Mouse (Mus musculus): ENCODE results near the gene Homez. TPM values are rescaled to one million over a fixed set of nuclear protein-coding genes. Genes with fewer than 3 reads are reported as not detected.

The Homez gene
- total RNA-seq, 4 experiments from 2014 or later: 22.5 to 34.9 (median 24.2) TPM

DNA sequence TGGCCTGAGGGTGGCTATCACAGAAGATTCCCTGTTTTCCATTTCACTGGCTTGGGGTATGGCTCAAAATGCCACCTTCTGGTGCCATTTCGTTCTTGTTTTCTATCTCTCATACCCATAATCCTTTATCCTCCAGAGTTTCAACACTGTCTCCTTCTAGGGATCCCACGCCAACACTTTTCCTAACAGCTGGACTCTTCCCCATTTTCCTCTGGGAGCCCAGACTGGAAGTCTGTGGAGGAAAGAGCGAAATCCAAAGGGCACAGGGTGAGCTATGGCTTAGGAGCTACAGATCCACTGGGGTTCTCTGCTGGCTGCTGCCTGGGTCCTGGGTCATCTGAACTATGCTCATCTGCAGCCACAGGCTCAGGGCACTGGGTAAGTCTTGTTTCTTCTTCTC is 3.4 kb upstream of the Homez start:
- no peak for DNase-seq (ENCODE audit: low spot score in 2 of 2)

- DNase-seq (ENCODE audit: low spot score in 2 of 2): no peak
Observed at GRCm38 (mm10) chr14:54868026-54868425, 2.7 kb downstream of the Homez start.

DNA sequence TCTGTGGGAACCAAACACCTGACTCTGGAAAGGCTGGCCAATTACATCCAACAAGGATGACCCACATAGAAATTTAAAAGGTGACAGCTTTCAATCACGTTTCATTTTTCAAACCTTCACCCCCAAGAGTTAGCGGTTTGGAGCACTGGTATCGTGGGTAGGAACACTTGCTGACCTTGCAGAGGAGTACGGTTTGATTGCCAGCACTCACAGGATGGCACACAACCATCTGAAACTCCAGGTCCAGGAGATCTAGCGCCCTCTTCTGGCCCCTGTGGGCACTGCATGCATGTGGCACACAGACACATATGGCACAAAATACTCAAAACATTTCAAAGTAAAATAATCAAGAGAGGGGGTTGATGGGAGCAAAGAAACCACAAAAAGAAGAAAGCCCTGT is 3.8 kb downstream of the Homez start:
- DNase-seq (ENCODE audit: low spot score in 2 of 2): no peak

DNA sequence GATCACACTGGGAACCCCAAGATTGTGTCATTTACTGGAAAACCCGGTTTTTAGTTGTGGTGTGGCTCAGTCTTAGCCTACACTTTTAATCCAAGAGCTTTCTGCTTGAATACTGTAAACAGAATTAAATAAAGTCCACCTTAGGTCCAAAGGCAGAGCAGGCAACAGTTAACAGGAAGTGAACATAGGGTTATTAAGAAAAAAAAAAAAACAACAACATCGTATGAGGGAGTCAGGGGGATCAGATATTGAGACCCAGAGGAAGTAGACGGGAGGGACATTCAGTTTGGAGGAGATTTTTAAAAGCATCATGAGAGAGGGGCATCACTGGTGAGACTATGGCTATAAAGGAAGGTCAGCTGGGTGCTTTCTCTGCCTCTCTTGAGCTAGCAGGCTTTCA is 4.5 kb downstream of the Homez start:
- no peak for DNase-seq (ENCODE audit: low spot score in 2 of 2)

- DNase-seq (ENCODE audit: low spot score in 2 of 2): no peak
Observed at GRCm38 (mm10) chr14:54865626-54866025, 5.1 kb downstream of the Homez start.

DNA sequence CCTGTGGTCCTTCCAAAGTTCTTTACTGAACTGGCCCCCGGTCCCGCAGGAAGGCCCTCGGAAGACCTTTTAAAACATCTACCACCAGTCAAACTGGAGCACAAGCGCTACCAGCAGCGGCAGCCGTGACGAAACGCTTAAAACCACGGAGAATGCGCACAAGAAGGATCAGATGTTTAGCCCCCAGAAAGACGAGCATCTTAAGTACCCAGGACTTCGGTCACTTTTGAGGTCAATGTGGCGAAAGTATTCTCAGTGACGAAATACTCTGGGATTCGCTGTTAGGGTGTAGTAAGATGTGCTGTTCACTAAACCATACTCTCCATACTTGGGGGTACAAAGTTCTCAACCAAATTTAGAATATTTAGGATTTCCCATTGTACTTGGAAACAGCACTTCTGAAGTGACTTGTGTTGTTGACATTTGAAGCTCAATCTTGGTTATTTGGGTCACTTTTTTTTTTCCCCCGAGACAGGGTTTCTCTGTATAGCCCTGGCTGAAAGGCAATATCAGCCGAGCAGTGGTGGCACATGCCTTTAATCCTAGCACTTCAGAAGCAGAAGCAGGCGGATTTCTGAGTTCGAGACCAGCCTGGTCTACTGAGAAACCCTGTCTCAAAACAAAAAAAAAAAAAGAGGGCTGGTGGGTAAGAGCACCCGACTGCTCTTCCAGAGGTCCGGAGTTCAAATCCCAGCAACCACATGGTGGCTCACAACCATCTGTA is 6.3 kb downstream of the Homez start:
- no peak for DNase-seq (ENCODE audit: low spot score in 2 of 2)

DNA sequence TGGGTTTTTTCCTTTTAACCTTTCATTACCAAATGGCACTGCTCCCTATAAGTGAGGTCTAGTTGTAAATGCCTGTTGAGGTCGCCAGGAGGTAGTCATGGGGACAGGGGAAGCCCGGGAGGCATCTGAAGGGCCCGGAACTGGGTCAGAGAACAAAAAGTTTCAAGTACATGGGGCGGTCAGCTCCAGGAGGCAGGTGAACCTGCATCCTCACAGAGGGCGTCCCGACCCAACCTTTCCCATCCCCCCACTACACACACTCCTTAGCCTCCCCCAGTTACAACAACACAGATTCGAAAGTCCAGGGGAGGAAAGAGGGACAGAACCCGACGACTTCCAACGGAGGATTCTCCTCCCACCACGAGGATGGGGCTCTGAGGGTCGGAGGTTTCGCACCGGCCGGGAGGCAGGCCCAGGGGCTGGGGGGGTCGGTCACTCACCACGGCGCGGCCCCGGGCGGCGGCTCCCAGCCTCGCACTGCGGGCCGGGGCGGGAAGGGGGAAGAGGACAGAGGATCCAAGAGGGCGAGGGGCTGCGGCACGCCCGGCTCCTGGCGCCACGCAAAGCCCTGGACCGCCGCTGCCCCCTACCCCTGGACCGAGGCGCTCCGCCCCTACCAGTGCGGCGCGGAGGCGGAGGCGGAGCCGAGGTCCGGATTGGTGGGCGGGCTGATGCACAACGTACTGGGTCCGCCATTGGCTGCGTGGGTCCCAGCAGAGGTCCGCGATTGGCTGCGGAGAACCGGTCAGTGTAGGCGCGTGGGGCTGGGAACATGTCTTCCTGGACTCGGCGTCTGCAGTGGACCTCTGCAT is 7.1 kb downstream of the Homez start:
- DNase-seq (ENCODE audit: low spot score in 2 of 2): peak; percentile 80 to 91

DNA sequence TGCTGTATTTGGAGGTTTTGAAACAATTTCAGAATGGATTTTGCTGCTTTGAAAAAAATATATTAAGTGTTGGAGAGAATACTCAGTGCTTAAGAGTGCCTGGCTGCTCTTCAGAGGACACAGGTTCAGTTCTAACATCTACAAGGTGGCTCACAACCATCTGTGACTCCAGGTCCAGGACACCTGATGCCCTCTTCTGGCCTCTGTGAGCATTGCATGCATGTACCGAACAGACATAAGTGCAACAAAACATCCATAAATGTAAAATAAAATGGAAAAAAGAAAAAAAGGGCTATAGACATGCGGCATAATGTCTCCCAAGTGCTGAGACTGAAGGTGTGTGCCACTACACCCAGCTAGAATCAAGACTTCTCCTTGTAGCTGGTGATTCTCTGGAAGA is 10.2 kb downstream of the Homez start:
- DNase-seq (ENCODE audit: low spot score in 2 of 2): no peak

GRCm38 (mm10) chr14:54857891-54858290 is 12.9 kb downstream of the Homez start:
- DNase-seq (ENCODE audit: low spot score in 2 of 2): no peak

DNA sequence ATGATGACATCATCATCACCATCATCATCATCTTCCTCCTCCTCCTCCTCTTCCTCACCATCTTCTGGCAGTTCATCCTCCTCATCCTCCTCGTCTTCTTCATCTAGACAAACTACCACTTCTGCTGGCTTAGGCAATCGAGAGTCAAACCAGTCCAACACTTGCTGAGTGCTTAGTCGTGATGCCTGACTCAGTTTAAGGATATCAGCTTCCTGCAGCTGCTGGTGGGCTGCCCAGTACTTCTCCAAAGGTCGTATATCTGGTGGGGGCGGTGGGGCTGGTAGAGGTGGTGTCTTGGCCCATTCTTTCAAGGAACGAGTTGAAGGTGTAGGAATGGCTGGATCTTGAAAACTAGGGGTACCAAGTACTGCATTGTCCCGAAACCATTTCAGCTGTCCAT is 14.1 kb downstream of the Homez start:
- no peak for DNase-seq (ENCODE audit: low spot score in 2 of 2)

- DNase-seq (ENCODE audit: low spot score in 2 of 2): no peak
Observed at GRCm38 (mm10) chr14:54855726-54856125, 15.0 kb downstream of the Homez start.

DNA sequence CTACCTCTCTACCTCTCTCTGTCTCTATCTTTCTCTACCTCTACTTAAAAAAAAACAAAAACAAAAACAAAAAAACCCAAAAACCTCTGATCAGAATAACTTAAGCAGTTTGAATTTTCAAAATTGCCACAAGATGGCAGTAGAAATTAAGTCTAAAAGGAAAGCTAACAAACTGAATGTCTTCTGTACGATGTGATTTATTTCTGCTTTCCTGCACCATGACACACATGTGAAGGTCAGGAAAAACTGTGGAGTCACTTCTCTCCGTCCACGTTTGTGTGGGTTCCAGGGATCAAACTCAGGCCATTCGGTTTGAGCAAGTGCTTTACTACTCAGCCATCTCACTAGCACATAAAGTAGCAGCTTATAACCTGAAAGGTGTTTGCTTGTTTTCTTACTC is 27.3 kb downstream of the Homez start:
- peak in 1 of 2 experiments; percentile 8 for DNase-seq (ENCODE audit: low spot score in 2 of 2)

DNA sequence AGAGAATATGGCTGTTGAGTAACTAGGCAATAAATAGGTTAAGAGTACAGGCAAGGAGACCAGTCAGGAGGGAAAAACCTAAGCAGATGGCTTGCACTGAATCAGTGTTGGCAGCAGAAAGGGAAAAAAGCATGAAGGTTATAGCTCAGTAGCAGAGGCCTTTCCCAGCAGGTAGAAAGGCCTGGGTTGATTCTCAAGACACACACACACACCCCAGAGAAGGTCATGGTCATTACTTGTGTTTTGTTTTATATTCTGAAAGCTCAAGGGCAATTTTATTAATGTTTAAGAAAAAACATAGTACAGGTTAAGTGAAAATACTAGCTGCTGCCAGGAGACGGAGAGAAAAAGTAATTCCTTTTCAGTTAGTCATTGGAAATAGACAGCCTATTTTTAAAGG is 47.0 kb downstream of the Homez start:
- no peak for DNase-seq (ENCODE audit: low spot score in 2 of 2)

DNA sequence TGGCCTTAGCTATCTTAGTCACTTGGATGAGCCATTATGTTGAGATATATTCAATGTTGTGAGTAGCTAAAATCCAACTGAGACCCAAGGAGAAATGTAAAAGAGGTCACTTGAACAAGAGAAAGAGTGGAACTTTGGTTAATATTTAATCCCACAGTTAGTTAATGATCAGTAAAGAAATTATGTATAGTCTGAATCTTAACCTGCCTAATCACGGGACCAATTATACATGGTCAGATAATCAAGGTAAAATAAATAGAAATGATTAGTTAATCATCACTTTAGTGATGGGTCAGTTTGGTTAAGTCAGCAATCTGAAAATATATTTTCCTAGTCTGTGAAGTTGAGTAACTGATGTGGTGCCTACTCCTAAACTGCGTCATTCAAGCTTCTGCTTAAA is 48.5 kb downstream of the Homez start:
- DNase-seq (ENCODE audit: low spot score in 2 of 2): no peak

- DNase-seq (ENCODE audit: low spot score in 2 of 2): no peak
Observed at GRCm38 (mm10) chr14:54817791-54818190, 53.0 kb downstream of the Homez start.

- DNase-seq (ENCODE audit: low spot score in 2 of 2): no peak
Observed at GRCm38 (mm10) chr14:54815737-54816136, 55.0 kb downstream of the Homez start.

GRCm38 (mm10) chr14:54813991-54814390 is 56.8 kb downstream of the Homez start, which contains the start of gene Rnf212b:
Gene Rnf212b (plus strand): TSS chr14:54814141.
- DNase-seq (ENCODE audit: low spot score in 2 of 2): no peak

DNA sequence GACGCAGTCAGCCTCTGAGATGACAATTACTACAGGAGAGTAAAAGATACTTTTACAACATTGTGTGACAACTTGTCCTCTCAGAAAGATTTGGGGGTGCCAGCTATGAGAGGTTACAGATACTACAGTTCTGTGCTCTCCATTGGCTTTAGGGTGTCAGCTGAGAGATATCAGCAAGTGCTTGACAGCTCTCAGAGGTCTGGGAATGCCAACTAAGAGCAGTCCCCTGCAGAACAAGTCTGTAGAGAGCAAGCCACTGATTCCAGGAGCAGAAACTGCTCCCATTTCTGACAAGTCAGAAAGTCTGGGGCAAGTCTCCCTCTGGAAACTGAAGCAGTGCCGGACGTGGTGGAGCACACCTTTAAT is 61.1 kb downstream of the Homez start:
- no peak for DNase-seq (ENCODE audit: low spot score in 2 of 2)

DNA sequence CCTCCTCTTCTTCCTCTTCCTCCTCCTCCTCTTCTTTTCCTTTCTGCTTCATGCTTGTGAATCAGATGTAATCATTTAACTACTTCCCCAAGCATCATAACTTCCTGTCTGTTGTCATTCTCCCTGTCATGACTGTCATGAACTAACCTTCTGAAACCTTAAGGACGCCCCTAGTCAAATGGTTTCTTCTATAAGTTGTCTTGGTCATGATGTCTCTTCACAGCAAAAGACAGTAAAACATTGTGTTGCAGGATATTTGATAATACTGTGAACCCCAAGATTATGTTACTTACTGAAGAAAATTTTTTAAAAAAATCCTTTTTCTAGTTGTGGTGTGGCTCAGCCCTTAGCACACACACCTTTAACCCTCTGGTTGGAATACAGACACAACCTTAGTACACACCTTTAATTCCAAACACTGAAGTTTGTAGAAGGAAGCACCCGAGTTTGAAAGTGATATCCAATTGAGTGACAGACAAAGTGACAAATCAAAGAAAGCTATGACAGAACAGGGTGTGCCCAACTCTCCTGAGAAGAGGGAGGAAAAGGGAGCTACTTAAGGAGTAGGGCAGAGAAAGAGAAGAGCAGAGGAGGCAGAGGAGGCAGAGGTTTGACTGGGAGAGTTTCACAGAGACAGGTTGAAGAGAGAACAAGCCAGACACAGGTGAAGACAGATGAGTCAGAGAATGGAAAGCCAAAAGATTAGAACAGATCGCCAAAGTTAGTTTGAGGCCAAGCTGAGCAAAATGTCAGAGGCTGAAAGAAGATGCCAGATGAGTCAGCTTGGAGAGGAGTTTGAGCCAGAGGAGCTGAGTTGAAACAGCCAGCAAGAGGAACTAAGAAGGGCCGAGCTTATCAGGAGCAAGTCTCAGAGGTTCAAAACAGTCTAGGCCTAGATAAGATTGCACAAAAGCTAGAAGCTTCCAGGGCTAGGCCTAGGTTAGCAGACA is 61.8 kb downstream of the Homez start:
- no peak for DNase-seq (ENCODE audit: low spot score in 2 of 2)

- no peak for DNase-seq (ENCODE audit: low spot score in 2 of 2)
Observed at GRCm38 (mm10) chr14:54806124-54806523, 64.6 kb downstream of the Homez start.

All from left cerebral cortex, adult 8-10 months (tissue).